9 mouse cellular contexts compared by ENCODE assay signal in the genomic region with DNA sequence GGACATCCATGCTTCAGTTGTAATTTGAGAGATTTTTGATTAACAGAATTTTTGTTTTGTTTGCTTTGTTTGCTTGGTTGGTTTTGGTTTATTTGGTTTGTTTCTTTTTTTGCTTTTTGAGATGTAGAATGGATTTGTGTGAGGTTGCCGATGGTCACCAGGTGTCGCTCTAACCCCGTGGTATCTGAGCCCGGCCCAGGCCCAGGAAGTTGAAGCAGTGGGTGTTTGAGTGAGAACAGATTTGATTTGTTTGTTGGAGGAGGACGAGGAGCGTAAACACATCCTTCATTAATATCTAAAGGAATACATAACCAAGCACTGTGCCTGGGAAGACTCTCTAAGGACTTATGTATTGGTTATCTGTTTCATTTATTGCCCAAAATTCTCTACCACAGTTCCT.
DNase-seq lines count a peak whose midpoint lies in the region; ATAC-seq lines count a peak whose summit lies in the region.
"Had no signal": no experiment of that assay in that cellular context is flagged by ENCODE, and none has a peak within 500 bp of the region (broad histone marks: within the 10 kb centered on the region; RNA-seq: fewer than 3 reads in every experiment).

No protein-coding gene starts in this region.

- DNase-seq in CD8-positive naive resting alpha-beta T cell, adult 2 months (ENCODE audit: low read depth in 2 of 2, low spot score in 2 of 2), result peak; percentile 25 to 33
- DNase-seq in adrenal gland, adult (ENCODE audit: inconsistent age in 2 of 2, low spot score in 1 of 2), result peak; percentile 52 to 87
- DNase-seq in embryo, embryonic 10 days (ENCODE audit: low spot score), result peak; percentile 81
- DNase-seq in gastrocnemius, postnatal 14 days, result peak; percentile 62
- peak; percentile 7 for DNase-seq in large intestine, adult 2 months (ENCODE audit: low read depth, low spot score)
- peak; percentile 60 for DNase-seq in right cerebral cortex, adult 18-20 months
- peak; percentile 46 to 72 for DNase-seq in urinary bladder, postnatal 4 days (ENCODE audit: low spot score in 2 of 2)

- no peak overlapping the region for H3K9ac ChIP-seq in lung, embryonic 16.5 days (ENCODE audit: low read length)
- H3K9ac ChIP-seq: hindbrain, embryonic 15.5 days had no signal

- H3K4me2 ChIP-seq in lung, embryonic 16.5 days (ENCODE audit: low read depth, low read length), result no peak overlapping the region
- H3K4me2 ChIP-seq: hindbrain, embryonic 15.5 days had no signal

- ATAC-seq in lung, embryonic 16.5 days (ENCODE audit: low read depth), result 0 out of 2 replicates have a peak, but pooled peaks have one; percentile 38

- no peaks in the 10 kb centered on the region; the same call in 1 of the 2 replicates for H3K27me3 ChIP-seq in lung, embryonic 16.5 days (ENCODE audit: control insufficient read depth, insufficient read depth, low read depth, low read length)
- H3K27me3 ChIP-seq: hindbrain, embryonic 15.5 days had no signal

- no peaks in the 10 kb centered on the region for H3K9me3 ChIP-seq in lung, embryonic 16.5 days (ENCODE audit: control insufficient read depth, low read length)
- H3K9me3 ChIP-seq: hindbrain, embryonic 15.5 days had no signal

- H3K27ac ChIP-seq in lung, embryonic 16.5 days (ENCODE audit: low read length), result no peak overlapping the region
- H3K27ac ChIP-seq: hindbrain, embryonic 15.5 days had no signal

- H3K36me3 ChIP-seq in lung, embryonic 16.5 days (ENCODE audit: control insufficient read depth, insufficient read depth, low read length), result no peaks in the 10 kb centered on the region
- H3K36me3 ChIP-seq: hindbrain, embryonic 15.5 days had no signal

- H3K4me3 ChIP-seq in lung, embryonic 16.5 days (ENCODE audit: low read length), result no peak overlapping the region
- H3K4me3 ChIP-seq: hindbrain, embryonic 15.5 days had no signal

- intact Hi-C loops in gastrocnemius, postnatal 14 days (cut with DNase I; ENCODE audit: low total_unique reads), result loop anchor here (5.0 kb wide), 1 partner anchor 773 kb away; no protein-coding TSS in a partner anchor

- 2% methylated on average over 6 of the region's 6 CpGs for WGBS in large intestine, adult 2 months
- 4% methylated on average over 6 of the region's 6 CpGs for WGBS in lung, embryonic 16.5 days

- H3K4me1 ChIP-seq in lung, embryonic 16.5 days (replicated peaks; ENCODE audit: control insufficient read depth, insufficient read depth, low read length), result no peaks in the 10 kb centered on the region

Comparison
In these comparisons a context has a peak if more than half of its experiments do, and no peak if none do; other contexts are left out.
1. DNase-seq: peak in every context shown above with its lines; median percentile 81 in embryo, embryonic 10 days; 70 in adrenal gland, adult; 62 in gastrocnemius, postnatal 14 days; 60 in right cerebral cortex, adult 18-20 months; 59 in urinary bladder, postnatal 4 days; 29 in CD8-positive naive resting alpha-beta T cell, adult 2 months; 7 in large intestine, adult 2 months.